Mouse (Mus musculus): ENCODE data around the gene Cep89. TPM values are rescaled to one million over a fixed set of nuclear protein-coding genes. Genes with fewer than 3 reads are reported as not detected.

Cep89 gene
- 10 to 100 TPM; 18.2 to 18.9 TPM for total RNA-seq (2021)
- long read RNA-seq, experiment 1, partial matches to known transcripts, result 6 of 28 reads
- long read RNA-seq, experiment 1, other reads (novel, unspliced or antisense), result 17 of 28 reads
- long read RNA-seq, experiment 2, partial matches to known transcripts, result 2 of 8 reads
- long read RNA-seq, experiment 2, other reads (novel, unspliced or antisense), result 4 of 8 reads

- DNase-seq (ENCODE audit: low spot score in 2 of 2), result peak; percentile 90 to 96
These were observed at the start of gene Cep89, which contains the start of gene Faap24 for GRCm38 (mm10) chr7:35396542-35397168. TSS of gene Cep89 (plus strand) at chr7:35397035. TSS of gene Faap24 (minus strand) at chr7:35396836.

- no peak for DNase-seq (ENCODE audit: low spot score in 2 of 2)
These were observed 48.7 kb upstream of the Cep89 start for GRCm38 (mm10) chr7:35347918-35348700.

- DNase-seq (ENCODE audit: low spot score in 2 of 2), result no peak
These were observed 47.8 kb upstream of the Cep89 start for GRCm38 (mm10) chr7:35349022-35349421.

- DNase-seq (ENCODE audit: low spot score in 2 of 2), result no peak
These were observed 46.8 kb upstream of the Cep89 start for GRCm38 (mm10) chr7:35349886-35350684.

DNA sequence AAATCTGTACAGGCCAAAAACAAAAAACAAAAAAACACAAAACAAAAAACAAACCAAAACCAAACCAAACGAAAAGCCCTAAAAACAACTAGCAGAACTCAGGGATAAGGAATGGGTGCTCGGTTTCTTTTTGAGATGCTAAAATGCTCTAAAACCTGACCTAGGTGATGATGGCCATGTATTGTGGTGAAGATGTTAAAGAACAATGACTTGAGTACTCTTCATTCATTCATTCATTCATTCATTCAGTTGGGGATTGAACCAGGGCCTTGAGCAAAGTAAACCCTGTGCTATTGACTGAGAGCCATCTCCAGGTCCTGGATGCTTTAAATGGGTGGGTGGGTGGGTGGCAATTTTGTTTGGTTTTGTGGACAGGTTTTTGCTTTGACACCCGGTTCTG lies 45.7 kb upstream of the Cep89 start:
- DNase-seq (ENCODE audit: low spot score in 2 of 2), result no peak

DNA sequence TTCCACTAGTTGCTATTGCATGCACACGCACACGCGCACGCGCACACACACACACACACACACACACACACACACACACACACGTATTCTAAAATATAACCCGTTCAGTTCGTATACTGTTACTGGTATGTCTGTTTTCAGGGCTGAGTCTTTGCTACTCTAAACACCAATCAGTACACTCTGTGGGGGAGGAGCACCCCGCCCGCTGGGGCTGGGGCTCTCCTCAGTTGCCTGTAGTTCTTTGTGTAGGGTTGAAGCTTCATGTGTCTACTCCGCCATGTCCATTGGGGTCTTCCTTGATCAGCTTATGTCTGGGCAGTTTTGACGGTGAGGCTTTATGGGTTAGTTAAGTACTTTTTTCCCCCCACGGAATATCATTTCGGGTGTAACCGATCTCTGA lies 43.5 kb upstream of the Cep89 start:
- DNase-seq (ENCODE audit: low spot score in 2 of 2), result no peak

DNA sequence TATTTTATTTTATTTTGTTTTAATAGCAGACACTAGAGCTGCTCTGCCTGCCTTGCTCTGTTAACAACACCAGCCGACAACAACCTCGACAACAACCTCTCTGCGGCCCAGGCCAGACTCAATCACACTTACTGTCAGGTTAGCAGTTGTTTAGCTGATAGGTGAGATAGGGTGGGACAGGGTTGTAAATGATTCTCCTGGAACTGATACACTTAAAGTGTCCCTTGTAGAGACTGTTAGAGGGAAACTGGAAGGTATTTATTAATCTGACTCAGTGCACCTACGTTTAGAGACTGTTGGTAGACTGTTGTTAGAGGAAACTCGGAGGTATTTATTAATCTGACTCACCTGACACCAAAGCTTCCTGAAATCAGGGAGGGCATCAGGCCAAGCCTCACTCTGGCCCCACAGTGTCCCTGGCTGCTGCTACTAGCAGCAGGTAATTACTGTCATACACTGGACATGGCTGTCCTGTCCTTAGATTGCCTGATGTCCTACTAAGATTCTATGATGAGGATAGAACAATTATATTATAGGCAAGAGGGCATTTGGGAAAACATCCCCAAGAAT lies 41.4 kb upstream of the Cep89 start:
- no peak for DNase-seq (ENCODE audit: low spot score in 2 of 2)

- DNase-seq (ENCODE audit: low spot score in 2 of 2), result no peak
These were observed 39.2 kb upstream of the Cep89 start for GRCm38 (mm10) chr7:35357621-35358020.

DNA sequence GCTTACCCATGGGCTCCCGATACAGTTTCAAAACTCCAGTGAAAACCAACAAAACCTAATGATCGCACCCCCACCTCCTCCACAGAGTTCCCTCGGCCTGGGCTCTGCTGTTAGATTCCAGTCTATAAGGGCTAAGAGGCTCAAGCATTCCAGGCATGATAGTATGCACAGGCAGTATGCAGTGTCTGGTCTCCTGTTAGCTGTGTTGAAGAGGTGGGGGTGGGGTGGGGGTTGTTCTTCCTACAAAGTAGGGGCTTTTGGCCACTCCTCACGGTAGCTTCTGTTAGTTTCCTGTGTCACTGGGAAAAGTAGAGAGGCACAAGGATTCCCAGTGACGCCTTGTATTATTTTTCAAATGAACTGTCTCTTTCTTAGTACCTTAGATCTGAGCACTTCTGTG lies 34.6 kb upstream of the Cep89 start:
- no peak for DNase-seq (ENCODE audit: low spot score in 2 of 2)

- no peak for DNase-seq (ENCODE audit: low spot score in 2 of 2)
These were observed 34.0 kb upstream of the Cep89 start for GRCm38 (mm10) chr7:35362868-35363267.

DNA sequence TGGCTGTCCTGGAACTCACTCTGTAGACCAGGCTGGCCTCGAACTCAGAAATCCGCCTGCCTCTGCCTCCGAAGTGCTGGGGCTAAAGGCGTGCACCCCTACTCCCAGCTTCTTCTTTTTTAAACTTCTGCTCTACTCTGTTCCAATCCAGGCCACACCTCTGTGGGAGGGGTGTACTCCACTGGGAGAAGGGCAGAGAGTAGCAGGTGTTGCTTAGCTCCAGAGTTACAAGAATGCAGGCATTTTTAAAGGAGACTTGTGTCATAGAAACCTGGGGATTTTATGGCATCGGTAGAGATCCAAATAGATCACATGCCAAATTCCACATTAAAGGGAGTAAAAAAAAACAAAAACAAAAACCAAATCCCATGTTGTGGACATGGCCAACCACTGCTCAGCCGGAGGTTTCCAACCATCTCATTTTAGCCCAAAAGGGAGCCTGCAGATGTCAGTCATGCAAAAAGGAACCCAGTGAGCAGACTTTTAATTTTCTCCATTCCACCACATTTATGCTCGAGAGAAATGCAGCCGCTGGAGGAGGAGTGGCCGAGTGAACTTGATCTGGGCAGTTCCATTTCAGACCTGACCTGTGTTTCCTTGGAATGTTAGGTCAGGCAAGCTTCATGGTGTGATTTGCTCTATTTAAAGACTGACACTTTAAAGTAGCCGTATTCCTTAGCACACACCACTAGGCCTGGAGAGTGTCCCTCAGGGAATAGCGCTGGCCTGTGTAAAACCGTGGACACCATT lies 31.5 kb upstream of the Cep89 start:
- DNase-seq (ENCODE audit: low spot score in 2 of 2), result no peak

DNA sequence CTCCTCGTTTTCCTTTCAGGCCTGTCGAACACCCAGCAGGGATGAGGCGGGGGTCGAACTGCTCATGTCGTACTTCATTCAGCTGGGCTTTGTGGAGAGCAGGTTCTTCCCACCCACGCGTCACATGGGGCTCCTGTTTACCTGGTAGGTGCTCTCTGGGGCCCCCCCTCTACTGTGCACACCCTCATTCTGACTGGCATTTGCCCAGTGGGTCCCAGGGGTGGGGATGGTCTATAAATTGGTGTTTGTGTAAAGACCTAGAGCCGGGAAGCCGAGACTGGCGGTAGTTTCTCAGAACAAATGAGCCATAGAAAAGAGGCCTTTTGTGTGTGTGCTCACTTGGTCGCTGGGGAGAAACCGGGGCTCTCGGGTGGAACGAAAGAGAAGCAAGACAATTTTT lies 25.7 kb upstream of the Cep89 start:
- no peak for DNase-seq (ENCODE audit: low spot score in 2 of 2)

DNA sequence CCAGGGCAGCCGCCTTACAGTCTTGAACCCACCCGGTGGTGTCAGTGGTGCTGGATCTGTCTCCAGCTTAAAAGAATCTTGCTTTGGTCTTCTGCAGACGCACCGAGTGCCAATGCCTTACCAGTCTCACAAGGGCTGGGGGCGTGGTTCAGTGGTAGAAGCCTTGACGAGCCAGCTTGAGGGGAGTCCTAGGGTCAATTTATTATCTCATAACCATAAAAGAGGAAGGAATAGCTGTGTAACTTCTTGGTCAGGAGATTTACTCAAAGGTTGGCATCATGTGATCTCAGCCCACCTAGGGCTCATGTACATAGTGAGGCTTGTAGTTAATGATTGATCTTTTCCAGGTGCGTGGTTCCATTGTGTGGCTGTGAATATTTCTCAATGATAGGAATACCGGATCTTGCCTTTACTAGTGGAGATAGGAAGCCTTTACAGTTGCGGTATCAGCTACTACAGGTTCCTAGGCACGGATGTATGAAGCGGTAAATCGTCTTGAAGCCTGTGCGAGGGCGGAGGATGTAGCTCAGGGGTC lies 24.3 kb upstream of the Cep89 start:
- no peak for DNase-seq (ENCODE audit: low spot score in 2 of 2)

DNA sequence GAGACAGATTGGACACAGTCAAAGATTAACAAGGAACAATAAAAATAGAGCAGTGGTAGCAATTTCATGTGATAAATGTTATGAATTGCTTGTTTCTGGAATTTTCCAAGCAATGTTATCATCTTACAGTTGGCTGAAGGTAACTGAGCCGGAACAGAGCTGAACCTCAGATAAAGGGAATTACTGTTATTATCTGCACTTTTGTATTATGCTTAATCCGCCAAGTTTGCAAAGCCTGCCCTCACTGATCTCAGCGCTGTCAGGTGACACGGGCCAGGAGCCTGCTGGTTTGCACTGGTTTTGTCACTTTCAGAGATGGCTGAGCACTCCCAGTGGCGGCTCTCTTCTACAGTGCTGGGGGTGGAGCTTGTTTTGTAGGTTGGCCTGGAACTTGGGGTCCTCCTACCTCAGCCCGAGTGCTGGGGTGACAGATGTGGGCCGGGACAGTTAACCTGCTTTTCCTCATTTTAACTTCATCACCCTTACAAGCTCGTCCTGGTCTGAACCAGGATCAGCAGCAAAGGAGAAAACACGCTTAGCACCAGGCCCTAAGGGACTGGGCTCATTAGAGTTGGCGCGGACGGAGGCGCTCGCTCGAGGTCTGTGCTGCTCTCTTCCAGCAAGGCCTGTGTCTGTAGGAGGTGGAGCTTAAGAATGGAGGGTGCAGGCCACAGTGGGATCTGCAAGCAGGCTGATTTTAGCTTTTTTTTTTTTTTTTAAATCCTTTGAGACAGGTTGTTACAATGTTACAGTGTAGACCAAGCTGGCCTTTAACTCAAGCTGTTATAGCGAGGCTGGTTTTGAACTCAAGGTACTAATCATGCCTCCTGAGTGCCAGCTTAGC lies 23.5 kb upstream of the Cep89 start:
- no peak for DNase-seq (ENCODE audit: low spot score in 2 of 2)

GRCm38 (mm10) chr7:35374265-35374664 lies 22.6 kb upstream of the Cep89 start:
- DNase-seq (ENCODE audit: low spot score in 2 of 2), result no peak

GRCm38 (mm10) chr7:35376623-35377022 lies 20.2 kb upstream of the Cep89 start:
- no peak for DNase-seq (ENCODE audit: low spot score in 2 of 2)

DNA sequence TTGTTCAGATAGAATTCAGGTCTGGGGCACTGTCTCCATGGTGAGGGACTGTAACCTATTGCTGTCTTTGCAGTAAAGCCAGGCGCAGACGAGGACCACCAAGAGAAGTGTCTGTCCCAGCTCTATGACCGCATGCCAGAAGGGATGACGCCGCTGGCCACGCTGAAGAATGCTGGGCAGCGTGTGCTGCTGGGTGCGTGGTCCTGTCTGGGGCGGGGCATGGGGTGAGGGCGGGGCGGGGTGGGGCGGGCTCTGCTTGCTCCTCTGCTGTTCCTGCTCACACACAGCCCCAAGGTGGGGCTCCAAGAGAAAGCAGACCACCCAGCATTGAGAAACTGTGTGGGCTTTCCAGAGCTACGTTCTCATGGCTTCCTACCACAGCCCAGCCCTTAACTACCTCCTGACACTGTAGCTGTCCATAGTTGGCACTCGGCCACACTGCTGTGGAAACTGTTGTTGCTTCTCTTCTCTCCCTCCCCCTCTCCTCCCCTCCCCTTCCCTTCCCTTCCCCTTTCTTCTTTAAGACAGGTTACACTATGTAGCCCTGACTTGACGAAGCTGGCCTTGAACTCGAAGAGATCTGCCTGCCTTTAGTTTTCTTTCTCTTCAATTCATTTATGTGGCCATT lies 17.2 kb upstream of the Cep89 start:
- DNase-seq (ENCODE audit: low spot score in 2 of 2), result no peak

DNA sequence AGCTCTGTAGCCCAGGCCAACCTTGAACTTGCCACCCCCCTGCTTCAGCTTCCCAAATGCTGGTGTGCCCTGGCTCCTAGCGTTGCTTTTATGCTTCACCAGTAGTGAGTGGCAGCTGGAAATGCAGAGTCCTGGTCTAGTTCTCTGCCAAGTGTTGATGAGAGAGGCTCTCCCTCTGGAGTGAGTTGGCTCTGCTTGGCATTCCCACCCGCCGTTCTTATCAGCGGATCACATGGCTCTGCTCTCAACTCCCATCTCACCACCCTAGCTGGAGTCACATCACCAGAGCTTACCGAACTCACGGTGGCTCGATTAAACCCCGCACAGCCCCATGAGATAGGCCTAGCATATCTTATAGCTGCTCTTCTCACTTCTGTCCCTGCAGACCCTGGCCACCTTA lies 16.5 kb upstream of the Cep89 start:
- DNase-seq (ENCODE audit: low spot score in 2 of 2), result no peak

- no peak for DNase-seq (ENCODE audit: low spot score in 2 of 2)
These were observed 15.0 kb upstream of the Cep89 start for GRCm38 (mm10) chr7:35381861-35382260.

Data from left cerebral cortex, adult 18-20 months (tissue).